Mouse (Mus musculus) bone marrow macrophage, adult 2 months (primary cell): ENCODE measurements around the gene Oat. TPM values are rescaled to one million over a fixed set of nuclear protein-coding genes. Genes with fewer than 3 reads are reported as not detected.

ENCODE experiments used
- H3K27ac ChIP-seq: 2 replicates; pipeline ENCODE4 v1.5.1; 2012; ENCODE audit warnings: low read depth, low read length; ENCODE audit not compliant: insufficient read depth
- H3K4me1 ChIP-seq: 2 replicates; pipeline ENCODE4 v1.6.1; 2012; ENCODE audit warnings: low read length; ENCODE audit not compliant: control insufficient read depth, insufficient read depth
- H3K4me3 ChIP-seq: 2 replicates; pipeline ENCODE4 v1.5.1; 2012; ENCODE audit warnings: mild to moderate bottlenecking, low read length, moderate library complexity; ENCODE audit not compliant: insufficient read depth
- CTCF ChIP-seq: IDR thresholded peaks from 2 replicates; pipeline ENCODE4 v1.5.1; 2012; ENCODE audit warnings: low read depth, mild to moderate bottlenecking, low read length, moderate library complexity
- POLR2A ChIP-seq: IDR thresholded peaks from 2 replicates; pipeline ENCODE4 v1.6.1; 2012; ENCODE audit warnings: mild to moderate bottlenecking, low read depth, low read length, borderline replicate concordance
- polyA plus RNA-seq: library from polyadenylated mRNA; stranded (reverse); fragments of >200 nt; gene quantifications from 2 replicates; pipeline ENCODE4 v1.2.4, GENCODE M21; 2012; ENCODE audit not compliant: missing spikeins, insufficient read depth, insufficient read length

Gene Oat
- polyA plus RNA-seq, 1 experiment = 84.6 TPM

DNA sequence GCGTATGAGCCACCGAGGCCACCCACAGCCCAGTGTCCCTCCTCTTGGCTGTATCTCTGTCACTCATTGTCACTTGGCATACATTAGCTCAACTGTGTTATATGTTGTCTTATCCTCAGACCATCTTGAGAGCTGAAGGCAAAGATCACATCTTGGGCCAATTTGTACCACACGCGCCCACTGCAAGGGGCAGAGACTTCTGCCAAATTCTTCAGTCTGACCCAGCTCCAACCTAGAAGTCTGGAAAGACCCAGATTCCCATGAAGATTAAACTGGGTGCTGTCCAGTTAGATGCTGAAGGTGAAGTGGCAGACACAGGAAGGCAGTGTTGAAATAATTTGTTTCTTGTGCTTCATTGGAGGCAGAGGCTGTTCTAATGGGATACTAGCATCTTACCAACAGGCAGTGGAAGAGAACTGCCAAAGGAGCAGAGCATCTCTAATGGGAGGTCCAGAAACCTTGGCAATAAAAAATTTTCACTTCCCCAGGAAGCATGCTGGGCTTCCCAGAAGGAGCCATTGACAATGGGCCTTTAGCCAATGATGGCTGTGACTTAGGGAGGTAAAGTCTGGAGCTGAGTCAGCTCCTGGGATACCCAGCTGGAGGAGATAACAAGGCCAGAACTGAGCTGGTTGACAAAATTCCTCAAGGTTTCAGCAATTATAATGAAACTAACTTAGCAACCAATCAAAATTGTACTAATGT lies 32.3 kb upstream of the Oat start:
- peaks cover 4% of the 10 kb centered on the region; the same call in 1 of the 2 replicates for H3K4me1 ChIP-seq
- no peak for TF ChIP-seq POLR2A
- no peak for TF ChIP-seq CTCF
- H3K4me3 ChIP-seq = no peak overlapping the region
- no peak overlapping the region for H3K27ac ChIP-seq

DNA sequence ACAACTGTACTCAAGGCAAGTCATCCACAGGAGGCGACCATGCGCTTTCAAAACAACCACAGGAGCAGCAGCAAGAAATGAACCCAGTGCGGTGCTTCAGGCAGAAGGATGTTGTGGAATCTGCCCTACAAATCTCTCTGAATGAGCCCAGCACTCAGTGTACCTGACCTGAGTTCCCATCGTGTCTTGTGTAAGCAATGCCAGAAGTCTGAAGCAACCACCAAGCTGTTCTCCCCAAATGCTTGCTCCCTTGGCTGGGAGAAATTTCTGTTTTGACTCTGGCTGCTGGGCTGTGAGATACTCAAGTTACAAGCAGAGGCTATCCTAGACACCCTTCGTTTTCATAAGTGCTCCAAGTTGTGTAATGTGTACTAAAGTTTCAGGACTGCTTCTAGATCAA lies 29.5 kb upstream of the Oat start:
- H3K27ac ChIP-seq = no peak overlapping the region
- TF ChIP-seq POLR2A = no peak
- TF ChIP-seq CTCF = no peak
- H3K4me1 ChIP-seq = 0 out of 2 replicates have a peak, but pooled peaks cover 4% of the 10 kb centered on the region
- H3K4me3 ChIP-seq = no peak overlapping the region

DNA sequence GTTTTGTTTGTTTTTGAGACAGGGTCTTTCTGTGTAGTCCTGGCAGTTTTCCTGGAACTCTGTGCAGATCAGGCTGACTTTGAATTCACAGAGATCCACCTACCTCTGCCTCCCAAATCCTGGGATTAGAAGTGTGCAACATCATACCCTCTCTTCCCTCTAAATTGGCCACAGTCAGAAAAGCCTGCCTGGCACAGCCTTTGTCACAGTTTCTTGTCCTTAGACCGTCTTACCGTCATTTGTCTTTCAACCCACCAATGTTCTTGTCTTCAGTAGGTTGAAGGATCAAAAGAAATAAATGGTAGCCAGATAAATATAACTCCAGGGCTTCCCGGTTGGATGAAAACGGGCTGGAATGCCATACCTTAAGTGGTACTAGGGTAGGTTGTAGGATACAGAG lies 28.5 kb upstream of the Oat start:
- Histone ChIP-seq H3K27ac (no peak overlapping the region), H3K4me1 (no peaks in the 10 kb centered on the region), H3K4me3 (no peak overlapping the region)
- no peak for TF ChIP-seq CTCF
- no peak for TF ChIP-seq POLR2A

DNA sequence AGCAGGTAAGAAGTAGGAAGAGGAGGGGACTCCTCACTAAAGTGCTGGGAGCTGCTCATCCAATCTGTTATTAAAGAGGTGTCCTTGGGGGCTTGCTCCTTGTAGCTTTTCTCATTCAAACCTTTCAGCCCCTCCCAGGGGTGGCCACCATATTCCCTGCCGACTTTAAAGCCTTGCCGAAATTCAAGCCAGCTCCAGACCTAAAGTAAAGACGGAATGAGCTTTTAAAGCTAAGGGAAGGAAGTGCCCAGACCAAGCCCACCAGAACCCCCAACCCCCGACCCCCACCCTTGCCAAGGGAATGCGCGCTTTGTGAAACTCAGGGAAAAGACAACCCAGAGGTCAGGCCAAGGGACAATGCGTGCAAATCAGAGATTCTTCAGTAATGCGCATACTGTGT lies 24.7 kb upstream of the Oat start:
- no peaks in the 10 kb centered on the region for H3K4me1 ChIP-seq
- TF ChIP-seq CTCF = no peak
- TF ChIP-seq POLR2A = no peak

DNA sequence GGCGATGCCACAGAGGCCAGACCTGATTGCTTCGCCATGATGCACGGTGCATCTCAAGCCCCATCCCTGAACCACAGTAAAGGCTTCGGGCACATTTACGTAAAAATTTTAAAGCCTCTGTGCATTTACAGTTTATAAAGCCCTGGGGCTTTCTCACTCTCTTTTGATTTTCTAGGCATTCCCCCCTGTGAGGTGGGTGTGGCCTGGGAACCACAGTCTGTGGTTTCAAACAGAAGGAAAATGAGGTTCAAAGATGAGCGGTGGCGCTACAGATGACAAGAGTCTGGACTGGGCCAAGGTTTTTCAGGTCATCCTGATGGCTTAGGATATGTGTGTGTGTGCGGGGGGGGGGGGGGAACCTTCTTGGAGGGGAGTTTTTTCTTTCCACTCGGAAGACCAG lies 23.8 kb upstream of the Oat start:
- H3K27ac ChIP-seq = no peak overlapping the region
- peak overlapping the region; percentile 22 for H3K4me3 ChIP-seq
- TF ChIP-seq POLR2A (no peak), CTCF (no peak)
- H3K4me1 ChIP-seq = no peaks in the 10 kb centered on the region

More for the DNA sequence above, 24.7 kb upstream of the Oat start:
- Histone ChIP-seq H3K4me3 (no peak overlapping the region), H3K27ac (no peak overlapping the region)

DNA sequence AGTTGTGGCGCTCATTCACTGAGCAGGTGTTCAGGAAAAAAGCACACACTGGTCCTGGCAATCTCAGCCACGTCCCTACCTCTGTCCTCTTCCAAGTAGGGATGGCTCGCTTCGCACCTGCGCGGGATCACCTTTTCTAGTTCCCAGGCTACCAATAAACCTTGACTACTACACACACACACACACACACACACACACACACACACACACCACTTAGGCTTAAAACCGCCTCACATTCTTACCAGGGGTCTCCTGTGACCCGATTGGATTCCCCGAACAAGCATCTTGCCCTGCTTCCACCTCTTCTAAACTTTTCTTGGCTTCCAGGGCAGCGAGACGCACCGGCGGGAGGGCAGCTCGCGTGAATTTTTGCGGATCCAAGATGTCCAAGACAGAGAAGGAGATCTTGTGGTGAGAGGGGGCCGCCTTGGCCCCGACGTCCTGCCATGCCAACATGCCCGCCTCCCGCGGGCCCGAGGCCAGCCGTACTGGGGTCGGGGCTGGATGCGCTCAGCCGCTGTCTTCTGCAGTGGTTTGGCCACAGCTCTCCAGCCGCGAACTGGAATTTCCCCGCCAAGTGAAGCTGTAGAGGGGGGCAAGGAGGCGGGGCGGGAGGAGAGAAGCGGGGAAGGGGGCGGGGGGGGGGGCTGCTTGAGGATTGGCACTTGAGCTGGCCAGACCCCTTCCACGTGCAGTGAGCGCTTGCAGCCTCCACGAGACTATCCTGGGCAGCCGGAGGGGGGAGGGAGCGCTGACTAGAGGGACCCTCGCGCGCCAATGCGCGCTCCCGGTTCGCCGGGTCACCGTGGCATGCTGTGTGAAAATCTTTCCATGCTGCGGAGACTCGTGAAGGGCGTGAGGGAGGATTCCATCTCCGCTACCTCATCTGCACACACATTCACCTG lies 23.1 kb upstream of the Oat start, which contains the start of gene Nkx1-2:
TSS of gene Nkx1-2 (minus strand) at position 567 of the 905 bp plus-strand sequence.
- TF ChIP-seq CTCF (no peak), POLR2A (no peak)
- peak within 1 kb of the TSS; percentile 22 for H3K4me3 ChIP-seq
- H3K4me1 ChIP-seq = no peaks in the 10 kb centered on the region
- no peak within 1 kb of the TSS for H3K27ac ChIP-seq

DNA sequence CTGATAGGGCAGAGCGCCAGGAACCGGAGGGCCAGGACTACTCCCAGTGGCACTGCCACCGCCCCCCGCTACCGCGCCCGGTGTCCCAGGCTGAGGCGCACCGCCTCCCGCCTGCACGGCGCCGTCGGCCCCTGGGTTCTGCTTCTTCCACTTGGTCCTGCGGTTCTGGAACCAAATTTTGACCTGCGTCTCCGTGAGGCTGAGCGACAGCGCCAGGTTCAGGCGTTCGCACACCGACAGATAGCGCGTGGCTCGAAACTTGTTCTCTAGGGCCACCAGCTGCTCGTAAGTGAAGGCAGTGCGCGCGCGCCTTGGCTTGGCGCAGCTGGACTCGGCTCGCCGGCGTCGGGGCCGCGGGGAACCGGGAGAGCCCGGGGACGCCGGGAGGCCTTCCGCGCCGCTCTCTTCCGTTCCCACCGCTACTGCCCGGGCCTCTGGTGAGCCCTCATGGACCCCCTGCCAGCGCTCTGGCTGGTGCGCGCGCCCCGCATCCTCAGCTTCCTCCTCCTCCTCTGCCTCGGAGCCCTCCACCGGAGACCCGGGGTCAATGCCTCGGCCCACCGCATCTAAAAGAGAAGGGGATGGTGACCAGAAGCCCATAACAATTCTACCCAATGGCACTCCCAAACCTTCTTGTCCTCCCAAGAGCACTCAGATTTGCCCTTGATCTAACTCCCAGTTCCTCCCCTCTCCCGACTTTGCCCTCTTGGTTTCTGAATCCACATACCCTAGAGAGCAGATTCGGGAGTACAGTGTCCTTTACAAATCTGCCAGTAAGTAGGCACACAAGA lies 21.2 kb upstream of the Oat start:
- Histone ChIP-seq H3K27ac (no peak overlapping the region), H3K4me1 (no peaks in the 10 kb centered on the region), H3K4me3 (peak overlapping the region; percentile 54)
- no peak for TF ChIP-seq POLR2A
- no peak for TF ChIP-seq CTCF

DNA sequence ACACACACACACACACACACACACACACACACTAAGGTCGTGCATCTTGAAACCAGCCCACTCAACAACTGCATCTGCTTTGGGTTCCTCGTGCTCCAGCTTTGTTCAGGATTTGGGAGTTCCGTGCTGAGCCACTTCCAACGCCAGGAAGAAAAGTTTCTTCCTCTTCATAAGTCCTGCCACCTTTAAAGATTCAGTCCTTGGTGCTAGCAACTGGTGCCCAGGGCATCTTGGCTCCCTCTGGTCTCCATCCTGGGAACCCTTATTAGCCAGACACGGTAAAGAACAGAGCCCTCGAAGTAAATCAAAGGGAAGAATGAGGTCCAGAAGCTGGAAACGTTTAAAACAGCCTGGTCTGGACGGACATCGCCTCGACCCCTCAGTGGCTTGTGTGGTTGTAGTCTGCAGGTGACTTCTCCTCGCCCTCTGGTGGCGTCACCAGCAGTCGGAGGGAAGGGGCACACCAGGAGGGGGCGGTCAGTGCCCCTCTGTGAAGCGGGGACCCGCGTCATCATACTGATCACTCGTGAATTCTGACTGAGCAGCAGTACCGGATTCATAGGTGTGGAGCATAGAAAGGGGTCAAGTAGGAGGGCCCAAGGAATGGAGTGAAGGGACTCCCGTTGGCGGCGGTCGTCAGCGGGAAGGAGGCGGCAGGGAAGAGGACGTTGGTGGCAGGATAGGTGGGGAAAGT lies 20.5 kb upstream of the Oat start:
- Histone ChIP-seq H3K4me3 (peak overlapping the region; percentile 54), H3K27ac (no peak overlapping the region), H3K4me1 (no peaks in the 10 kb centered on the region)
- no peak for TF ChIP-seq POLR2A
- TF ChIP-seq CTCF = no peak

DNA sequence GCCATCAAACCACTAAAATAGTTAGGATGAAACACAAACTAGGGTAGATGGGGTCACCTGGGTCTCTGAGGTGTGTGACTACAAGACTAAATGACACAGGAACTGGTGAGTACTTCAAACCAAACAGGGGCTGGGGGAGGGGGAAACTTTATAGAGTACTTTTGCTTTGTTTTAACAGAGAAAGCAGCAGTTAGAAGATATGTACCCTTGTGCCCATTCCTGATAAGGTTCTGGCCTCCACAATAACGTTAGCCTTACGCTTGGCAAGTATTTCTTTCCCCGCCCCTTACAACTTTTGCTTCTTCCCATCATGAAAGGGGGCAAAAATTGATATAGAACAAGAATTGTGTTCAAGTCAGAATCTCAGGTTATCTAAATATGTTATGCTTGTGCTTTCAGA lies 19.6 kb upstream of the Oat start:
- Histone ChIP-seq H3K27ac (no peak overlapping the region), H3K4me3 (no peak overlapping the region), H3K4me1 (no peaks in the 10 kb centered on the region)
- TF ChIP-seq CTCF = no peak
- TF ChIP-seq POLR2A = no peak
